In the genomic region with DNA sequence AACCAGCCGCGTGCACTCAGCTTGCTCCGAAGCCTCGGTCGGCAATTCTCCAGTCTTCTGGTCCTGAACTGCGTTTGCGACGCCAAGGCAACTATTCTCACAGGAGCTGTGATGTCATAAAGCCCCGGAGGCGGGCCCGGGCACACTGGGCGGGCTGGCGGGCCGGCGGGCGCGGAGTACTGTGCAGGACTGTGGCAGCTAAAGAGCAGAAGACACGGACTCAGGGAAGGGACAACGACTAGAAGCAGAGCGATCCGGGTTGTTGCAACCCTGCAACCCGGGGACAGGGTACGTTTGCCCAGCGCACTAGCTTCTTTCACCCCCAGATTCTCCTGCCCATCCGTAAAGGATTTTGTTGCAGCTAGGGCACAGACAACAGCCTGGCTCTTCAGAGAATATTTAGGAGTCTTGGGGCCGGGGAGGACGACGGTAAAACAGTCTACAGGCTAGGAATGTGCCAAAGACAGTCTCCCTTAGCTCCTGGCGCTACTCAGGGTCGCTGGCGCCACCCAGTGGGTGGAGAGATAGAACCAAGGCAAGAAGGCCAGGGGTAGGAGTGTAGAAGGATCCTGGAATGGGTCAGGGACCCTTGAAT, we compare ENCODE assay signal across 8 mouse cellular contexts. TPM values are rescaled to one million over a fixed set of nuclear protein-coding genes. Genes with fewer than 3 reads are reported as not detected.
DNase-seq lines count a peak whose midpoint lies in the region; ATAC-seq lines count a peak whose summit lies in the region.

A gene (minus strand): TSS at position 418 of the 595 bp plus-strand sequence.

- peak; percentile 44 for ATAC-seq in megakaryocyte, adult 5-6 weeks (ENCODE audit: poor library complexity, severe bottlenecking)

- DNase-seq in adrenal gland, postnatal 14 days = peak; percentile 90
- DNase-seq in embryo, embryonic 10.5 days (ENCODE audit: low spot score) = peak; percentile 85
- peak; percentile 76 for DNase-seq in gastrocnemius, postnatal 25 days
- DNase-seq in induced T-regulatory cell, adult 2 months (ENCODE audit: low read depth) = peak; percentile 12
- DNase-seq in left cerebral cortex, adult 8-10 months (ENCODE audit: low spot score in 2 of 2) = peak; percentile 54 to 59
- DNase-seq in right cerebral cortex, postnatal 14 days = peak; percentile 80
- DNase-seq in spleen, postnatal 14 days (ENCODE audit: low spot score in 2 of 2) = no peak

RNA-seq across cellular contexts. Expression of the gene that starts here (rescaled TPM):
- total RNA-seq in adrenal gland, postnatal 14 days (2021) = 0.67 and 1.4 TPM in 2 replicates
- 1 to 10 TPM; 1.0 to 1.1 TPM for total RNA-seq in gastrocnemius, postnatal 25 days (2021)
- 1 to 10 TPM; 4.3 to 5.8 (median 5.1) TPM for total RNA-seq in left cerebral cortex, adult 8-10 months (2022)
- not detected in 2 replicates for total RNA-seq in megakaryocyte, adult 5-6 weeks (2015)
- not detected in 2 replicates for total RNA-seq in megakaryocyte, adult 5-6 weeks (2017)

Comparison
In these comparisons a context has a peak if more than half of its experiments do, and no peak if none do; other contexts are left out.
1. Peak in ATAC-seq in megakaryocyte, adult 5-6 weeks; RNA of the gene not detected or under 1 TPM.
2. DNase-seq: peak in adrenal gland, postnatal 14 days (single experiment), embryo, embryonic 10.5 days (single experiment), gastrocnemius, postnatal 25 days (single experiment), induced T-regulatory cell, adult 2 months (single experiment), left cerebral cortex, adult 8-10 months (2 of 2) and right cerebral cortex, postnatal 14 days (single experiment); none in spleen, postnatal 14 days (0 of 2).